Mouse (Mus musculus) neural tube, embryonic 15.5 days (tissue): ENCODE measurements at regions not wholly inside any gene's neighbourhood (a gene's known extent, or its start where the extent isn't known, plus 50 kb on each side); places are given as distances from the start of the nearest gene placed in this dataset.

ENCODE experiments used
- ATAC-seq: fragments of 200-750 bp; cut with Nextera tagmentation; 2 replicates; pipeline ENCODE4 v1.8.0; 2017; ENCODE audit warnings: mild to moderate bottlenecking, moderate TSS enrichment, moderate library complexity; ENCODE audit not compliant: low FRiP score
- H3K27ac ChIP-seq: fragments of 300-500 bp; sonication (generic); replicated peaks from 2 replicates; pipeline ENCODE4 v1.5.1; 2015; ENCODE audit warnings: mild to moderate bottlenecking, inconsistent platforms
- H3K27me3 ChIP-seq: fragments of 300-500 bp; sonication (generic); replicated peaks from 2 replicates; pipeline ENCODE4 v1.6.1; 2015; ENCODE audit warnings: inconsistent platforms
- H3K36me3 ChIP-seq: fragments of 300-500 bp; sonication (generic); 2 replicates; pipeline ENCODE4 v1.6.1; 2015; ENCODE audit warnings: inconsistent platforms
- H3K4me1 ChIP-seq: fragments of 300-500 bp; sonication (generic); 2 replicates; pipeline ENCODE4 v1.6.1; 2015; ENCODE audit warnings: inconsistent platforms
- H3K4me2 ChIP-seq: fragments of 300-500 bp; sonication (generic); 2 replicates; pipeline ENCODE4 v1.6.1; 2015; ENCODE audit warnings: inconsistent platforms, mild to moderate bottlenecking, moderate library complexity
- H3K4me3 ChIP-seq: fragments of 300-500 bp; sonication (generic); replicated peaks from 2 replicates; pipeline ENCODE4 v1.5.1; 2015; ENCODE audit warnings: mild to moderate bottlenecking, inconsistent platforms
- H3K9ac ChIP-seq: fragments of 300-500 bp; sonication (generic); replicated peaks from 2 replicates; pipeline ENCODE4 v1.6.1; 2015; ENCODE audit warnings: mild to moderate bottlenecking, inconsistent platforms
- H3K9me3 ChIP-seq: fragments of 300-500 bp; sonication (generic); replicated peaks from 2 replicates; pipeline ENCODE4 v1.6.1; 2016; ENCODE audit warnings: inconsistent platforms
- WGBS: fragments of 180-500 bp; shearing (Covaris S2); methylation state at CpG from one replicate; pipeline ENCODE4 v1.1.7; 2015; ENCODE audit warnings: mixed read lengths; 5-methylcytosine and 5-hydroxymethylcytosine counted together

DNA sequence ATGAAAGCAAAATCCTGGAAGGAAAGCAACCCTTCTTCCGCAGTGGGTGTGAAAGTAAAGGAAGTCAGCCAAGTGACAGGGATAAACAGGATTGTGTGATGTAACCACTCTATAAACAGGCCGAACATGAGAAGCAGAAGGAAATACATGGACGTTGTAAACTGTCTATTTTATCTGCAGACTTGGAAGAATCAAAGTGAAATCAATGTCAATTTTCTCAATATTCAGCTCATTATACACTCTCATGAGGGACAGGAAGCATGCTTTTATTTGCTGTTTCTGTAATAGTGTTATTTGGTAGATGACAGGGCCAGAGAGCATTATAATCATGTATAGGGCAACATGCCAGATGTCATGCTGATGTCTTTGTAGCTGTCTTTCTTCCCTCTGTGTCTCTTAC, 443.5 kb upstream of the A1bg start:
- Histone ChIP-seq H3K9me3 (no peaks in the 10 kb centered on the region), H3K4me2 (no peak overlapping the region), H3K9ac (no peak overlapping the region), H3K27me3 (no peaks in the 10 kb centered on the region), H3K27ac (0 out of 2 replicates have a peak overlapping the region, but pooled peaks have one; percentile 18), H3K4me1 (no peaks in the 10 kb centered on the region), H3K4me3 (no peak overlapping the region), H3K36me3 (no peaks in the 10 kb centered on the region)
- ATAC-seq = no peak
- WGBS = 80% methylated on average over 3 of the region's 3 CpGs

DNA sequence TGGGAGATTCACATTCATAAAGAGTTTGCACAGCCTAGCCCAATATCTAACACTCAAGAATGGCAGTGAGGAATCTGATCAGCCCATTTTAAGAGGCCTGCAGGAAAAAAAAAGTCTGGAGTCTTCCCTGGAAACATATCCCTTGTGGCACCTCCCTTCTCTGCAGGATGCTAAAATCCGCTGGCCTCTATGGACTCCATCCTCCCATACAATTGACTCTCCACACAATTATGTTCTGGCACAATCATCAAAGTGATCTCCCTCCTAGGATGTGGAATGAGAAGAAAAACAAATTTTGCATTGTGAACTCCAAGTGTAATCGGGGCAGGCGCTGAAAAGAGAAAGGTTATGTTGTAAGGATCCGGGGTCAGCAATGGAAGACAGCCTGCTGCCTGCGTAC, 442.7 kb upstream of the A1bg start:
- Histone ChIP-seq H3K9ac (no peak overlapping the region), H3K27me3 (no peaks in the 10 kb centered on the region), H3K36me3 (no peaks in the 10 kb centered on the region), H3K27ac (no peak overlapping the region), H3K4me1 (no peaks in the 10 kb centered on the region), H3K4me3 (no peak overlapping the region), H3K9me3 (no peaks in the 10 kb centered on the region), H3K4me2 (no peak overlapping the region)
- WGBS = 83% methylated on average over 5 of the region's 5 CpGs
- ATAC-seq = no peak

DNA sequence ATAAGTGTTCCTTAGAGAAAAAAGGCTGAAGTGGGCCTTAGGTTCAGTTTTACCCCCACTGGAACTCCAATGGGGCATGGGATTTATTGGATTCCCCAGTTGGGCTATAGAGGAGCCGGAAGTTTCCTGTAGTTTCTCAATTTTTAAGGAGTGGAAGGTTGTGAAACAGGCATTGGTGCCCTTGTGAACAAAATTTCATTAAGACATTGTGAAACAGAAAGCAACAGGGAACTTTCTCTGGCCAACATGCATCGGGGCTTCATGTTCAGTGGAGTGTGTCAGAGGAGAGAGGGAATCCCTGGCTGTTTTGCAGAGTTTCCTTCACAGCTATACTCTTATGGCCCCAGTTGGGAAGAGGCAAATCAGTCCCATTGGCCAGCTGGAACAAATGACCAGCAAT, 441.6 kb upstream of the A1bg start:
- no peak for ATAC-seq
- Histone ChIP-seq H3K4me3 (no peak overlapping the region), H3K36me3 (no peaks in the 10 kb centered on the region), H3K4me2 (no peak overlapping the region), H3K27me3 (no peaks in the 10 kb centered on the region), H3K9ac (no peak overlapping the region), H3K4me1 (no peaks in the 10 kb centered on the region), H3K27ac (no peak overlapping the region), H3K9me3 (no peaks in the 10 kb centered on the region)
- whole genome bisulfite sequencing = 89% methylated on average over 2 of the region's 2 CpGs

DNA sequence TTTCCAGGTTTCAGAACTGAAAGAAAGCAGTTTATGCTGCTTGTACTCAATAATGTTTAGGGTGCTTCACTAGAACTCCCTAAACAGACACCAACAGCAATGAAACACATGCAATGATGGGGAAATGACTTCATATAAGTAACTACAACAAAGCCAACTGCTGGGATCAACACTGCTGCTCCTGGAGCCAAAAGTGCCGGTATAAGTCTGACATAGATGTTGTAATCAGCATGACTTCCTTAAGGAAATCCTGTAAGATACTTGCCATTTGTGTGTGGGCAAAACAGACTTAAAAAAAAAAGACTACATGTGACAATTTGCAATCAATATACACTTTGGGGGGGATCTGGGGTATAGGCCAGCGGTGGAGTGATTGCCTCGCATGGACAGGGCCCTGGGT, 438.4 kb upstream of the A1bg start:
- H3K9me3 ChIP-seq = no peaks in the 10 kb centered on the region
- H3K27me3 ChIP-seq = no peaks in the 10 kb centered on the region
- WGBS = 84% methylated on average over 3 of the region's 3 CpGs
- H3K9ac ChIP-seq = no peak overlapping the region
- H3K27ac ChIP-seq = no peak overlapping the region
- no peaks in the 10 kb centered on the region for H3K4me1 ChIP-seq
- no peak for ATAC-seq
- no peaks in the 10 kb centered on the region for H3K36me3 ChIP-seq
- no peak overlapping the region for H3K4me2 ChIP-seq
- H3K4me3 ChIP-seq = no peak overlapping the region

DNA sequence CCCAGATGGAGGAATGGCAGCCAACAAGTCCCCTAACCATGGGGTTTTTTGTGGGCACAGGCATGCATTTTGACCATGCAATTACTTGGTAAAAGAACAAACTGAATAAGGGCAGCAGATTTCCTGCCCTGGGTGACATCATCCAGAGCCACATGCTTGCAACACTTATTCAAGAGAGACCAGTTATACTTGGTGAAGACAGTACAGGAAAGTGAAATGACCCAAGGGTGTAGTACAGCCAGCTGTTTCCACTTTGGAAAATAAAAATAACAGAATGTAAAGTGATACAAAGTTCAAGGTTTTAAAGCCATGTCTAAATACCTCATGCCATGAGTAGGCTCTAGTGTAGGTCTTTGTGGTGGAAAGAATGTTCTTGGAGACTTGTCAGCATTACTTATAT, 432.5 kb upstream of the A1bg start:
- Histone ChIP-seq H3K27ac (no peak overlapping the region), H3K27me3 (no peaks in the 10 kb centered on the region), H3K4me3 (no peak overlapping the region), H3K36me3 (no peaks in the 10 kb centered on the region), H3K9ac (no peak overlapping the region), H3K4me2 (no peak overlapping the region), H3K9me3 (no peaks in the 10 kb centered on the region), H3K4me1 (no peaks in the 10 kb centered on the region)
- ATAC-seq = no peak

DNA sequence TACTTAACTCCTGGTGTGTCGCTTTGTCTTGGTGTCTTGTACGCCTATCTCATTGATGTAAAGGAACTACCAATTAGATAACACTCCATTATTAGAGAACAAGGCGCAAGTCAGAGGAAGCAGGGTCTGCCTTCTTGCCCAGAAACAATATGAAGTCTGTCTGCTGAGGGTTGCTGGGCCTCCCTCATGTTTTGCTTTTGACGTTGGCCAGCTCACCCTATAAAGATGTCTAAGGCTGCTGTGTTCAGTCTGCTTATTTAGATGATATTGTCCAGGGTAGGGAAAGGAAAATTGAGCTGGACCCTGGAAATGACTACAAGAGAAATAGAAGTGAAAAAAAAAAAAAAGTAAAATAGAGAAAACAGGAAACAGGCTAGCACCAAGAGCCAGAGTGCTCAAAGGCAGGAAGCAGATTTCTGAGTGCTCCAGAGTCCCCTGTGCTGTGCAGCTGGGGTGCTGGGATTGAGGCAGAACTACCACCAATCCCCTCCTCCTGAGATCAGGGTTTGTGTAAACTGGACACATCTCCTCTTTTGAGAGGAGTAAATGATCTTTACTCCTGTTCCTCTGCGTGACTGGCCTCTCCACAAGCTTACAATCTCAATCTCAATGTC, 429.0 kb upstream of the A1bg start:
- Histone ChIP-seq H3K4me2 (no peak overlapping the region), H3K36me3 (no peaks in the 10 kb centered on the region), H3K4me1 (no peaks in the 10 kb centered on the region), H3K27ac (no peak overlapping the region), H3K4me3 (no peak overlapping the region), H3K9me3 (no peaks in the 10 kb centered on the region), H3K27me3 (no peaks in the 10 kb centered on the region), H3K9ac (no peak overlapping the region)
- ATAC-seq = no peak
- 71% methylated on average over 5 of the region's 5 CpGs for WGBS

DNA sequence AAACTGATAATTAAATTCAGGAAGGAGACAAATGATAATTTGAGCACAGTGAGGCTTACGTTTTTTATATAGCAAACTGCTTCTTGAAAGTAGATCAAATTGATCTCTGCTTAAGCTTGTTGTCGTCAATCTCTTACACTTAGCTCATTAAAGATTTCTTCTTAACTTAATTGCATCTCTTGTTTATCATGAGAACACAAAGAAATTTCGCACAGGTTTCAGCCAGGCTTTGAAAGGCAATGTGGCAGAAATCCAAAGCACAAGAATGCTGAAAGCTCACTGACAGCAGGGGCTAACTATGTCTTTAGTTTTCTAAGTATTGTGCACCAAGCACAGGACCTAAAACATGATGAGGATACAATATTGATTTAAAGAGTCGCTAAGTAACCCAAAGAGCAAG, 422.3 kb upstream of the A1bg start:
- WGBS = 47% methylated on average over 4 of the region's 4 CpGs
- Histone ChIP-seq H3K9ac (no peak overlapping the region), H3K9me3 (no peaks in the 10 kb centered on the region), H3K27ac (no peak overlapping the region), H3K4me2 (no peak overlapping the region), H3K4me3 (no peak overlapping the region), H3K4me1 (no peaks in the 10 kb centered on the region), H3K36me3 (no peaks in the 10 kb centered on the region), H3K27me3 (no peaks in the 10 kb centered on the region)
- no peak for ATAC-seq

DNA sequence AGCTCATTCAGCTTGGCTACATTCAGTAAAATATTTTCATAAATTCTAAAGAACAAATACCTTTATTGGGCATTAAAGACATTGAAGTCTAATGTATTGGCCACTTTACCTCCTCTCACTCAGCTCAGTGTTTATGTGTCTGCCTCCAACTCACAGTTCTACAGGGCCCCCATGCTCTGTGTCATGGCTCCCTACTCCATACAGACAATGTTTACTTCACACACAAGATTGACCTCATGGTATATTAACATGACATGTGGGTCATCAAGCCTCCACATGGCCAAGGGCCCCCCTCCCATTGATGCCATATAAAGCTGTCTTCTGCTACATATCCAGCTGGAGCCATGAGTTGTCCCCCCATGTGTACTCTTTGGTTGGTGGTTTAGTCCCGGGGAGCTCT, 419.8 kb upstream of the A1bg start:
- Histone ChIP-seq H3K27me3 (no peaks in the 10 kb centered on the region), H3K36me3 (no peaks in the 10 kb centered on the region), H3K4me2 (no peak overlapping the region), H3K27ac (no peak overlapping the region), H3K4me3 (no peak overlapping the region), H3K9me3 (no peaks in the 10 kb centered on the region), H3K9ac (no peak overlapping the region), H3K4me1 (no peaks in the 10 kb centered on the region)
- ATAC-seq = no peak
- 95% methylated on average over 1 of the region's 1 CpGs for WGBS

DNA sequence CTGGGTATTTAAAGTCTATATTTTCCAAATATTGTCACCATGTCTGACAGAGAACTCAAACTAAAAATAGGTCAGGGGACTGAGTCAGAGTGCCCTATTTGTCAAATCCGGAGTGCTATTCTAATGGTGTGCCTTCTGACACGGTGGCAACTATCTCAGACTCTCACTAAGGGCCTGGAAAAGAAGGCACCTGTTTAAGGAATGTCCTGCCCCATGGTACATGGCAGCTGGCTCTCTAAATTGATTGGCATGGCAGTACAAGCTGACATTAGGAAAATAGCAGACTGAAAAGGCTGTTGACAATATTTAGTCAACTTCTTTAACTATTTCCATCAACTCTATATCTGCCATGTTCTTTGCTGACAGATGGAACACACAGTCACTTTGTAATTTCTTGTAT, 405.1 kb upstream of the A1bg start:
- no peak overlapping the region for H3K9ac ChIP-seq
- 80% methylated on average over 2 of the region's 2 CpGs for WGBS
- H3K36me3 ChIP-seq = no peaks in the 10 kb centered on the region
- H3K4me3 ChIP-seq = no peak overlapping the region
- H3K4me1 ChIP-seq = no peaks in the 10 kb centered on the region
- H3K9me3 ChIP-seq = no peaks in the 10 kb centered on the region
- H3K27me3 ChIP-seq = no peaks in the 10 kb centered on the region
- ATAC-seq = no peak
- no peak overlapping the region for H3K4me2 ChIP-seq
- H3K27ac ChIP-seq = no peak overlapping the region

DNA sequence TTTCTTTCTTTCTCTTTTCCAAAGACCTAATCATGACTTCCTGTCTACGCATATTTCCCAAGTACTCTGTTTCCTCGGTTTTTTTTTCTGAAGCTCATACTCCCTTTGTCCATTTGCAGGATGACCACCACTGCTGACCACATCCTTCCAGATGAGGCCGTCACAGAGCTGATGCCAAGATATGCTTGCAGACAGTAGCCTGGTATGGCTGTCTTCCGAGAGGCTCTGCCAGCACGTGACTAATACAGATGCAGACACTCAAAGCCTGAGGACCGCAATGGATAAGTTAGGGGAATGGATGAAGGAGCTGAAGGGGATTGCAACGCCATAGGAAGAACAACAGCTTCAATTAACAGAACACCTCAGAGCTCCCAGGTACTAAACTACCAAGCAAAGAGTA, 399.4 kb upstream of the A1bg start:
- no peak for ATAC-seq
- Histone ChIP-seq H3K4me2 (no peak overlapping the region), H3K4me3 (no peak overlapping the region), H3K27me3 (no peaks in the 10 kb centered on the region), H3K9me3 (no peaks in the 10 kb centered on the region), H3K4me1 (no peaks in the 10 kb centered on the region), H3K27ac (no peak overlapping the region), H3K36me3 (no peaks in the 10 kb centered on the region), H3K9ac (no peak overlapping the region)
- 95% methylated on average over 7 of the region's 7 CpGs for WGBS

DNA sequence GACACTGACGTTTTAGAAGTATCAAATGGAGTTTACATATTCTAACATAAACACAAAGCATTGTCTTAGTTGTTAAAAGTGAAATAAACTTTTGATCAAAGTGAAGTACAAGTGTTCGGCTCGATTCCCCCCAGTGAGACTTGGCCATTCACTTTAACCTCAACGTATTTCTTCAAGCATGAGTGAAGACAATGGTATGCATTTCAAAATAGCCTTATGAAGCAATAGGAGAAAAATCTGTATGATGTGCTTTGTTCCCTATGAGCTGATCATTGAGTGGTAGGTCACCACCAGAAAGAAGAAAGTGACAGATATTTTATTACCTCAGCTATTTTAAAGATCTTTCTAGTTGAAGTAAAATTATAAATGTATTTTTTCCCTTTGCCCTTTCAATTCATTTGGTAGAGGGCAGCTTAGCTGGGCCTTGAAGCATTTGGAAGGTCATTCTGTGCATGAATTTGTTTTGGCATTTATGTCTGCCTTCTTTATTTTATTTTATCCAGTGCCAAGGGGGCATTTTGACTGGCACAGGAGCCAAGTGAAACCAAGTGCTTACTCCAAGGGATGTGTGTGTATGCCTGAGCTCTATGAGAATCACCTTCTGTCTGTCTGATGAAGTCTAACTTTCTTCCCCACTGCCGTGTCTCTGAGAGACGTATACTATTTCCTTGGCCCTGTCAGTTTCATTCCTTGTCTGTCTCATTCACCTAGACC, 386.8 kb upstream of the A1bg start:
- H3K27ac ChIP-seq = no peak overlapping the region
- no peak overlapping the region for H3K4me3 ChIP-seq
- no peaks in the 10 kb centered on the region for H3K9me3 ChIP-seq
- H3K36me3 ChIP-seq = no peaks in the 10 kb centered on the region
- H3K4me1 ChIP-seq = no peaks in the 10 kb centered on the region
- no peak overlapping the region for H3K4me2 ChIP-seq
- WGBS = 86% methylated on average over 6 of the region's 6 CpGs
- no peaks in the 10 kb centered on the region for H3K27me3 ChIP-seq
- no peak overlapping the region for H3K9ac ChIP-seq
- ATAC-seq = no peak

DNA sequence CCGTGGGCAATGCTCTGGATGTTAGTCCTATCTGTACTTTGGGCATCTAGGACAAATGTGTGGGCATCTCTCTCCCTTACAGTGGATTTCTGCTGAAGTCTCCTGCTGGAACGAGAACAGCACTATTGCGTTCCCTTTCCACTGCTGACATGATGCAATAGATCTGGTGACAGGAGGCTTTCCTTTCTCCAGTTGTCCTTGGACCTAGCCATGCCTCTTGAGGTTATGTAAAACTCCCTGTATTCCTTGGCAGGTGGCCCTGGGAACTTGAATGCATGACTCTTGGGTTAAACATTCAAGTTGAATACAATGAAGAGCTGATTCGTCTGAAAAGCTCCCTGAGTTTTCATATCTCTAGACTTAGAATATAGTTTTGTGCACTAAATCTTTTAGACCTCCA, 386.1 kb upstream of the A1bg start:
- H3K36me3 ChIP-seq = no peaks in the 10 kb centered on the region
- no peak overlapping the region for H3K27ac ChIP-seq
- no peaks in the 10 kb centered on the region for H3K9me3 ChIP-seq
- 87% methylated on average over 4 of the region's 4 CpGs for WGBS
- no peaks in the 10 kb centered on the region for H3K4me1 ChIP-seq
- no peak for ATAC-seq
- H3K9ac ChIP-seq = no peak overlapping the region
- H3K4me3 ChIP-seq = no peak overlapping the region
- H3K27me3 ChIP-seq = no peaks in the 10 kb centered on the region
- H3K4me2 ChIP-seq = no peak overlapping the region
